Mouse (Mus musculus): ENCODE results near the gene Vash1.

The Vash1 gene

DNA sequence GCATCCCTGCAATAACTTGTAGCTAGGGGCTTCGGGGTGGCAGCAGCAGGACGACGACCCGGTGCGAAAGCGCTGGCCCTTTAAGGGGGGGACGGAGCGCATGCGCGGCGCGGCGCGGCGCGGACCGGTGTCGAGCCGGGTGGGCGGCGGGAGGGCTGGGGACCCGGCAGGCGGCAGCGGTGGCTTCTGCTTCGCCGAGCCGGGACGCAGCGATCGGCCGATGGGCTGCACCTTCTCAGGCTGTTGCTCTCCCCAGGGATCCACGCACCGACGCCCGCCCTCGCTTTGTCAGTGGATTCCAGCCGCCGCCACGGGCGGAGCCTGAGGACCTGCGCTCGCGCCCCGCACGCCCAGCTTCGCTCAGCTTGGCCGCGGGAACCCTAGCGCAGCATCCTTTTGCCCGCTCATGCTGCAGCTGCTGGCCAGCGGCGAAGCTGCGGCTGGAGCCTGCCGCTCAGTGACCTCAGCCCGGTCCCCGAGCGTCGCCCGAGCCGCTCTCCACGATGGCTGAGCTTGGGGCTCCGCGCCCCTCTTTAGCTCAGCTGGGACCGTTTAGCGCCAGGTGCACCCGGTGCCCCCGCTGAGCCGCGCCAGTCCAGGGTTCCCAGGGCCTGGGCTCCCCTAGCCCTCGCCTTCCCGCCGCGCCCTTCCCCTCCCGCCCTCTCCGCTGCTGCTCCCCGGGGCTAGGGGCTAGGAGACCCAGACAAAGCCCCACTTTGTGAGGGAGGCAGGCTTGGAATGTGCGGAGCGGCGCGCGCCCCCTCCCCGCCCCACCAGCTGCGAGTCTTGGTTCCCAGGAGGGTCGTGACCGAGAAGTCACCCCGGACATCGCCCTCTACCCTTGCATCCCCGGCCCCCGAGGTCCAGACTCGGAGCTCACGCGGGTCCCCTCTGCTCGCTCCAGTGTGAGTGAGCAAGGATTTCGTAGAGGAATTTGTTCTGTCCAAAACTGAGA, at the start of gene Vash1:
Vash1 (plus strand) TSS at position 110 of the 955 bp plus-strand sequence.
- peak; percentile 74 to 78 for DNase-seq

DNA sequence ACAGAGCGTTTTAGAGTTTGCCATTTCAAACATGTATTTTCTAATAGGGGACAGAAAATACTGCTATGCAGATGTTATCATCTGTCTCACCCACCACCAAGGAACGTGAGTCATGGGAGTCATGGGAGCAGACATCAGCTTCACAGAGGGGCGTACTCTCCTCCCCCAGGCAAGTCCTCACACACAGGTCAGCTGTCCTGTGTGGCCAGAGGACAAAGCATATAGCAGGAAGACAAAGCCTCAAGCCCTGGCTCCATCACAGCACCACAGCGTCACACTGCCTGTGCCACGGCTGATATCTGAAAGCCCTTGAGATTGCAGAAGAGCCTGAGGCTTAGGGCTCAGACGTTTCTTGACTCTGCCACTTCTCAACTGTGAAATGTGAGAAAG, 49.7 kb upstream of the Vash1 start:
- no peak for DNase-seq

DNA sequence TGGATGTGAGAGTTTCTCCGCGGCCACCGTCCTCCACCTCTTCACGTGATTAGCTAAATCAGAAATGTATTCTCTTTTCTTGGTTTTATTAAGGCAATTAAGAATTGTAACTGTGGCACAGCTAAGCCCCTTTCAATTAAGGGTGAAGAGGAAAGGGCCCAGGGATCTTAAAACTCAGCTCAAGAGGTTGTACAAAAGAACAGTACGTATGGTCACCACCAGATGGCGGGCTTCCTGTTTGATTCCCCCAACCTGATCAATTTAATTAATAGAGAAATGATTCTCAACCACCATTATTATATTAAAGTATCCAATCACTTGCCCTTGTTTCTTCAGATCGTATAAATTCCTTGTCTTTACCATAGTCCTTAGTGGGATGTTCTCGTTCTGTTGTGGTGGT, 36.7 kb upstream of the Vash1 start:
- DNase-seq = peak in 1 of 2 experiments; percentile 23

DNA sequence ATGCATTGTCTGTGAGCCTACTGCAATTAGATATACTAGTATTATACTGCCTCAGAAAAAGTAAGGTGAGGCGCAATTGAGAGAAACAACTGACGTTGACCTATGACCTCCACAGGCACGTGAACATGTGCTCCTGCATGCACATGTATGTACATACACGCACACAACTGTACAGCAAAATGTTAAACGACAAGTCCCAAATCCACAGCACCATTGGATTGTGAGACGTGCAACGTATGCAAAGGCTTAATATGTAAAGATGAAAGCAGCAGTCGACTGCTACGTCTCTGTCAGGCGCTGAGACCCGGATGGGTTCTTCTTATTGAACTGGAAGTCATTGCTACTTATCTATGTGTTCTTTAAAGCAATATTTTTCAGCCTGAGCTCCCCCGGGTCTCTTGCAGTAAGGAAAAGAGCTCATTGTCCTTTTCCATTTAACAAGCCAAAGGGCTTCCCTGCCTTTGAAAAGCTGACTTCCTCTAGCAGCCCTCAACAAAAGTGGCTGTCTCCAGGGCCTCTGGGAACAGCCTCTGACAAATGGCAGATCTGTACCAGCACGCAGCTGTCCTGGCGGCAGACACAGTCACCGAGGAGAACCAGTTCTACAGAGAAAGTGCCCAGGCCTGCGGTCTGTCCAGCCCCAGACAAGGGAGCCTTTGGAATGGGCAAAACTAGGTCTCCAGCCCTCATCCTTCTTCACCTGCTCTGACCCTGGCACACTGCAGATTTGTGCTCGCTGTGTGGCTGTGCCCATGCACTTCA, 33.8 kb upstream of the Vash1 start:
- no peak for DNase-seq

DNA sequence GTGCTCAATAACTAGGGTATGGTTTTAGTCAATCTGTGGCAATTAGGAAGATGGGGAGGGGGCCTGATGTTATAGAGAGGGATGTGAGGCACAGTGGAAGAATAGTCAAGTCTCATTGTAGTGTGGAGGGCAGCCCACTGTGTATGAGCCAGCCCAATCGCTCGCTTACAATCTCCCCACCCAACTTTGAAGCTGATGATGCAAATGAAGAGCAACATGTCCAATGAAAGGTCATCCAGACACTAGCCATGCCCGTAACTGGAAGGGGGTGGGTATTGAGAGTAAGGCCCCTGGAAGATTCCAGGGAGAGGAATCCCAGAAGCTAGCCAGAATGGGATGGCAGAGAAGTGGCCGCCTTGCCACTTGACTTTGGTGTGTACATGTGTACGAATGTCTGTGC, 33.0 kb upstream of the Vash1 start:
- no peak for DNase-seq

DNA sequence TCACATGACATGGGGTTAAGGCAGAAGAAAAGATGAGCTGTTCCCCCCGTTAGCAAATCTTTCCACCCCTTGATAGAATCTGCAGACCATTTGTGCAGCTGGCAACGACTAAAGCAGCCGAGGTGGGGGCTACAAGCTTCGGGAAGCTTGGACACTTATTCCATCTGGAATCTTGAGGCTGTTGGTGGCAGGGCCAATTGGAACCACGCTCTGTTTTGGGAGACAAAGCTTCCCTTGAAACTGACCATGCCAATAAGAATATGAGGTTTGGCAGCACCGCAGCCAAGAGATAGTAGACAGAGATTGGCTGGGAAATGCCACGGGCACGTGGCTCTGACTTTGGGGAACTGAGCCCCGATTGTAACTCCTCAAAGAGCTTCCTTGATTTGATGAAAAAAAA, 31.7 kb upstream of the Vash1 start:
- DNase-seq = no peak

DNA sequence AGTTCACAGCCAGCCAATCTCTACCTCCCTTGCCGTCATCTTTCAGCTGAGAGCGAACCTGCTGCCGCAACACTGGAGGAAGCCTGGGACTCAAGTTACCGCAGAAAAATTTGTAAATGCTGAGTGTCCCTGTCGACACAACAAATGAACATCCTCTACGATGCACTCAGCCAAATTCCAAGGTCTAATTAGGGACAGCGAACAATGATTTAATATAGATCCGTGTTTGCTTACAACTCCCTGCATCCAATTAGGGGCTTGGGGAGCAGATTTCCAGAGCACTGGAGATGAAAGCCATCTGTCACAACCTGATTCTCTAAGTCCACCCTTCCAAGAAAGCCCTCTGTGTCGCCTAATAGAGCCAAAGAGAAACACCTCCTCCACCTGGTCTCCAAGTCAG, 31.2 kb upstream of the Vash1 start:
- no peak for DNase-seq

DNA sequence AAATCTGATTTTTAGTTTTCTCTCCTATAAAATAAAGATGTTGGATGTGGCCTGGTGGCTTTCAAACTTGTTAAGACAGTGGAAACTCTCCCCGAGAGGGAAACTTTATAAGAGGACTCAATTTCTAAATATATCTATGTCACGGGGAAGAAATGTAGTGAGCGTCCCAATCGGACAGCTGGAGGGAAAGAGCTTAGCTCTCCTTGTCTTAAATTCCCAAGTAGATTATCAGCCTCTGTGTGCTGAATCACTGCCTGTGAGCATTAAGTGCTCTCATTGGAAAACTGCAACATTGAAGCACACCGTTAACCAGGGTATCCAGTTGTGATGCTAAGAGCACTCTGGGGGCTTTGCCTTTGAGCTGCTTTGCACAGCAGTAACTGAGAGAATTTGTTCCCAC, 30.8 kb upstream of the Vash1 start:
- DNase-seq = no peak

DNA sequence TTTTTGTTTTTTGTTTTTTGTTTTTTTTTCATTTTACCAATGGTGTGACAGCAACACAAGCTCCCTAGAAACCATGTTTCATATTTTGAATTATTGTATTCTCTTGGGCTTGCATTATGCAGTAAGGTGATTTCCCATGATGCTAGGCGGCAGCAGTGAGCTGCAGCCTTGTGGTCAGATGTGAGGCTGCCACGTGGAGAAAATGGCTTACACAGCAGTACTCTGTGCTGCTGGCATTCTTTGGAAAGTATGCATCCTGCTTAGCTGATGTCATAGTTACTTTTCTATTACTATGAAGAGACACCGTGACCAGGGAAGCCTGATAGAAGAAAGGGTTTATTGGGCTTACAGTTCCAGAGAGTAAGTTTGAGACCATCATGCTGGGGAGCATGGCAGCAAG, 30.0 kb upstream of the Vash1 start:
- no peak for DNase-seq

DNA sequence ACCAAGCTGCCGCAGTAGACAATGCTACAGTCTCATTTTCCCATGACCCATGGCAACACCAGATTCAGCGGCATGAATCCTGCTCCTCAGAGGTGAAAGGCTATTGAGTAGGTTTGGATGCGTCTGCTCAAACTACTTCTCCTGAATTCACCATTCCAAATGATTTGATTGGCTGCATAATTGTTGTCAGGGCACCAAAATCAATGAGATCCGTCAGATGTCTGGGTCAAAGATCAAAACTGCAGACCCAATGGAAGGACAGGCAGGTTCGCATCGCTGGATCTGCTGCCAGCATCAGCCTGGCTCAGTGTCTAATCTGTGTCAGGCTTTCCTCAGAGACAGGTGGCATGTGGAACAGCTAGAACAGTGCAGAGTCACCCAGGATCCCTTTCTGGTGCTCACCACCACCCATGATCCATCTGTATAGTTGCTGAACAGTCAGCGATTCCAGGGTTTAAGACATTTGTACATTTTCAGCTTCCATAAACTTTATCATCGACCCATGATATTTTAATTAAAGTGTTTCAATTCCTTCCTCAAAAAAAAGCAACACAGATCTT, 27.1 kb upstream of the Vash1 start:
- no peak for DNase-seq

DNA sequence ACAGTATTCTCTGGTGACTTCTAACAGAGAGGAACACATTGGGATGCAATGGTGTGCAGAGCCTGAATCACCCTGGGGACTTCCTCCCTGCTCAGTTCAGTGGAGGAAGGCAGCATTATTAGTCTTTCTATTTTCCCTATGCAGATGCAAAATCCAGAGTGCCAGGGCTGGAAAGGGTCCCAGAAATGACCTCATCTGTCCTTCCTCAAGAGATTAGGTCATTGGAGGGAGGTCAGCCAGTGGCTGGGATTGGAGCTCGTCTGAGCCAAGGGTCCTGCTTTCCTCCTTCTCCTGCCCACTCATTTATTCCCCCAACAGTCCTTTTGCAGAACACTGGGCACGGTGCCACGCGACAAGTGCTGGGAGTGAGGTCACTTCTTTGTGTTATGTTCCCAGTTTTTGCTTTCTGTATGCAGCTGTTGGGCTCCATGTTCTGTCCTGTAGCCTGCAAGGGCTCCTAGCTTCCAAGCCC, 25.9 kb upstream of the Vash1 start:
- DNase-seq = peak; percentile 89 to 92

DNA sequence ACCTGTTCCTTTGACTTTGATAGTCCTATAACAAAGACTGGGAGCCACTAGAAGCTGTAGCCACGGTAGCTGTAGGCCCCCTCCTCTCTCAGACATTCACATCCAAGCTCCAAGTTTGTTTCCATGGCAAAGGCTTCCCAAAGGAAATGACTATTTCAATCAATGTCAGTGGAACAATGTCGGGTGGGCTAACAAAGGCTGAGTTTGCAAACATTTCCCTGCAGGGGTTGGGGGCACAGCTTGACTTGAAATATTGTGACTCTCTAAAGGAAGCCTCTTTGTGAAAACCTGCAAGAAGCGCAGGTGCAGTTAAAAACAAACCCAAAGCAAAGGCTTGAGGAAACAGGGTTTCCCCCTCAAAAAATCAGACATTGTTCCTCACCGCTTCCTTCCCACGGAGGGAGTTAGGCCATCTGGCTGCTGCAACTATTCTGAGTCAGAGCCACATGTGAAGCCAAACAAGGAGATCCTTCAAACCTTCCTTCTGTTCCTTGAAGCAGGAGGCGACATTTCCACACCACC, 19.0 kb upstream of the Vash1 start:
- peak in 1 of 2 experiments; percentile 10 for DNase-seq

DNA sequence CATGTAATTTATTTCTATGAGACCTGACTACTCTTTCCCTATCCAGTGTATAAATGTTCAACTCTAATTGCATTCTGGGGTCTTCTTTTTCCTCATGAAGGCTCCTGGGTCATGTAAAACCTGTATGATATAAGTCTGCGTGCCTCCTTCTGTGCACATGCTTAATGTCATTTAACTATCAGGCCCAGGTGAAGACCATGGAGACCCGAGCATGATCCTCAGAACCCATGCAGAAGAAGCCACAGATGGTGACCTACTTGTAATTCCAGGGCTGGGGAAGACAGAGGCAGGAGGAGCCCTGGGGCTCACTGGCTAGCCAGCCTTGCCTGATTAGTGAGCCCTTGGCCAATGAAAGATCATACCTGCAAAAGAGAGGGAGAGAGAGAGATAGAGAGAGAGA, 18.0 kb upstream of the Vash1 start:
- no peak for DNase-seq

DNA sequence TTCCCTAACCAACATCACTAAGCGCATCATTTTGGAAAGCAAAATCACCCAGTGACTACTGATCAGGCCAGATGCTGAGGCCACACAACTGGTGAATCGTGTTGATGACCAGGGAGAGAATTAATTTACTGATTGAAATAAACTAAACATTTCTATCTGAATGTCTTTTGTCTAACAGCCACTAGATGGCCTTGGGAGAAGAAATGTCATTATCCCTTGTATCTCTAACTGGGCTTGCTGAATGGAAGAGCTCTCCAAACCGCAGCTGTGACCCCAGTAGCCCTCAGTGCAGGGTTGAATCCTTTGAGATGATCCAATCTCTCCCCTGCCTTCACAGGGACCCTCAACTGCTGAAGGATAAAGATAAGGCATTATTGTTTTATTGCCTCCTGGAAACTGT, 12.8 kb upstream of the Vash1 start:
- DNase-seq = no peak

DNA sequence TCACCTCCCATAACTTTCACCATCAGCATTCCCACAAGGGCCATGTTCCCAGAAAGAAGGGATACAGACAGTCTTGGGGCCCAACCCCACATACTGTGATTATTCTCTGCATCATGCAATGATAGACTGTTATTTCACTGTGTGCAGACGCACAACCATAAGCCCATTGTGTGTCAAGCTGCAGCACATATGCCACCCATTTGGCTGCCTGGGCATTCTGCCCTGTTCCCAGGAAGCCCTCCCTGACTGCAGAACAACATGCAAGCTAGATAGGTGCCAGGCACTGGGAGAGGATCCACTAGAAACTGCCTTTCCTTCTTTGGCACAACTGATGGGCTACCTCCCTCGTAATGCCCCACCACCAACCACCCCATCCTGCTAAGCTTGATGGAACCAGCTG, 10.1 kb upstream of the Vash1 start:
- DNase-seq = no peak

DNA sequence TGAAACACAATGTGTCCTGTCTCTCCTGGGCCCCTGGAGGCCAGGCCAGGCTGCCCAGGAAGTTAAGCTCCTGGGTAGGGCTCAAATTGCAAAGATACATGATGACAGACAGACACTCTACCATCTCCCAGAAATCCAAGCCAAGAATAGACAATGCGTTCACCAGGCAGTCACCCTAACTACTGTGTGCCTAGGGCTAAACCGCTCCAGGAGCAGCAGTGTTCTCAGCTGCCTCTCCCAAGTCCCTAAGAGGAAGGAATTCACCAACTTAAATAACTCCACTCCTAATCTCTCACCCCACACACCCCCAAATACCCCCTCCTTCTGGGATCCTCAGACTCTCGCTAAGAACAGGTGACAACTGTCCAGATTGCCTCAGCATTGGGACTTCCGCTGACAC, 6.4 kb upstream of the Vash1 start:
- no peak for DNase-seq

DNA sequence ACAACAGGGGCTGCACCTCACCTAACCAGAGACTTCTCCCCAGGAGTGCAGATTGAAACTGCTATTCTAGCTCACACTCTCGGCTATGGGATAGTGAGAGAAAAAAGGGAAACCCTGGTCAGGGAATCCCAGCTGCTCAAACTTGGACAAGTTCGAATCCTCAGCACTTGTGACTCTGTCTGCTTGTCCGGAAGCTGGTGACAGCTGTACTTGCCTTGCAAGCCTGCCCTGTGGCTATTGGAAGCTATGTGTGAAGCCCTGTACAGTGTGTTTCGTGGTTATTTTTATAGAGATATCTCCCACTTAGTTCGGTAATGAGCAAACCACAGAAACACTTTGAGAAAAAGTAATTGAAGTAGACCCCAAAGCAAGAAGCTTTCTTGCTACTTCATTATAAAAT, 6.0 kb upstream of the Vash1 start:
- DNase-seq = no peak

DNA sequence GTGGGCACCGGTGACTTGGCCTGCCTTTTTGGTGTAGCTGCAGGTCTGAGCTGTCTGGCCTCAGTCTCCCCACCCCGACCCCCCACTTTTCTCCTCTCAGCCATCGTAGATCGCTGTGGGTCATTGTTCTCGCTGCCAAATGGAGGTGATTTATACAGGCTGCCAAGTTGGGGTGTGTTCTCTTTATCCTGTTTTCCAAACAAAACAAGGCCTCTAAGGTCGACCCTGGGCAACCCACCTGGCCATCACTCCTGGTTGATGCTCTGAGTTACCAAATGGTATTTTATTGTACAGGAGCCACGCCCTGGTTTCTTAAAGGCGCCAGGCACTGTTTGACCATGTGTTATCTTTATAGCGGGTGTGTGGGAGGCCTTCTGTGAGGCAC, 1.0 kb downstream of the Vash1 start:
- no peak for DNase-seq

DNA sequence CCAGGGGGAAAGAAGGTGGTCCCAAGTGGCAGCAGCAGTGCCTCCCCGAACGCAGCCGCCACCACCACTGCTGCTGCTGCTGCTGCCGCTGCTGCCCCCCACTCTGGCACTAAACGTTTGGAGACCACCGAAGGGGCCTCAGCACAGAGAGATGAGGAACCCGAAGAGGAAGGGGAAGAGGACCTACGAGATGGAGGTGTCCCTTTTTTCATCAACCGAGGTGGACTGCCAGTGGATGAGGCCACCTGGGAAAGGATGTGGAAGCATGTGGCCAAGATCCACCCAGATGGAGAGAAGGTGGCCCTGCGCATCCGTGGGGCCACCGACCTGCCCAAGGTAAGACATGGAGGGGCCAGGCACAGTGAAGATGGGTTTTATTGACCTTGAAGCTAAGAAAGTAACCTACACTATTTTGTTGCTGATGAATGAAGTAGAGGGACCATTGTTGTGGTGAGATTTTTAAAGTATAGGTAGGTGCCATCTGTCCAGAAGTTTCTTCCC, 1.5 kb downstream of the Vash1 start:
- no peak for DNase-seq

DNA sequence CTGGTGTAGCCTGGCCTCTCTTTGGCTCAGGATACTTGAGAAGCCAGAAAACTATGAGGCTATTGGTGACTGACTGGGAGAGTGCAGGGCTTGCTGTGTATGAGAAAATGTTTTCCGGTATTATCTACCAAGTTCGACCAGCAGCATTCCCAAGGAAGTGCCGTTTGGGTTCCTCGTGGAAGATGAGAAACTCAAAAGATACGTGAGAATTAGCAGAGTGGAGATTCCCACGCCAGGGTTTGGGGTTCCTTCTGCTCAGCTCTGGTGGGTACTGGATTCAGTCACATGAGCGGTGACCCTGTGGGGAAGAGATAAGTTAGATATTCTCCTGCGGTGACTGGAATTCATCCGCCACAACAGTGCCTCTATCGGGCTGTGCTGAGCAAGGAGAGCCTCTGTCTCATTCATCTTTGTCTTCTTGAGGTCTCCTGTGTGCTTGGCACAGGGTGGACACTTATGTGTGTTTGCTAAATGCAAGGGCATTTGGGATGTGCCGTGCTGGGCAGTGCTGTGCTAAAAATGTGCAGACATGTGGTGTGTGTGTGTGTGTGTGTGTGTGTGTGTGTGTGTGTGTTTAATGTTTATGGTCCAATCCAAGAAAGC, 2.2 kb downstream of the Vash1 start:
- no peak for DNase-seq

DNA sequence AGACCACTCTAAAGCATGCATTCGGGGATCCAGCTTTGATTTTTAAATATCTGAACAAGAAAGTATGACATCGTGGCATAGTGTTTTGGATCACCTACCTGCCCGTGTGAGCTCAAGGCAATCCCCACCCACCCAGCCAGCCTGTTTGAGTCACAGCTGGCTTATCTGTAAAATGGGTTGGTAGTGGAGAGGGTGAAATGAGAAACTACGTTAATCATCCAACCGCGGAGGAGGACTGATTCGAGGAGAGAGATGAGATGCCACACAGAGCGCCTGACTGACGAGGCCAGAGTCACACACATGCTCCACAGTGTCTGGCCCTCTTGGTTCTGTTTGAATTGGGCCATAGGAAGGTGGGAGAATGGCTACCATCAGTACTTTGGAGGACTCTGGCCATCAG, 3.1 kb downstream of the Vash1 start:
- DNase-seq = no peak

DNA sequence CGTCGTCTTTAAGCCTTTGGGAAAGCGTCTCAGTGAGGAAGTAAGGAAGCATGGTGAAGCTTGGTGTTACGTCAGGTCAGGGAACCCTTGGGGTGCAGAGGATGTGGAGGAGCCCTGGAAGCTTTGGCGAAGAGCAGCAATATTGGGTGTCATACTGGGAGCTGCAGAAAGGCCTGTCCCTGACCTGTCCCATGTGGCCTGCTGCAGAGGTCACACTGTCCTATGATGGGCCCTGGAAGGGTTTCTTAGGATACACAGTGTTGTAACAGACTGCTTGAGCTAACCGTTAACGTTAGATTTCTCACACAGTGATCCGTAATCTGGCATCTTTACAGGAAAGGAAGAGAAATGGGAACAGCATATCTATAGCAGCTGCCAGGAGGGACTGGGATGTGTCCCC, 3.7 kb downstream of the Vash1 start:
- DNase-seq = no peak

DNA sequence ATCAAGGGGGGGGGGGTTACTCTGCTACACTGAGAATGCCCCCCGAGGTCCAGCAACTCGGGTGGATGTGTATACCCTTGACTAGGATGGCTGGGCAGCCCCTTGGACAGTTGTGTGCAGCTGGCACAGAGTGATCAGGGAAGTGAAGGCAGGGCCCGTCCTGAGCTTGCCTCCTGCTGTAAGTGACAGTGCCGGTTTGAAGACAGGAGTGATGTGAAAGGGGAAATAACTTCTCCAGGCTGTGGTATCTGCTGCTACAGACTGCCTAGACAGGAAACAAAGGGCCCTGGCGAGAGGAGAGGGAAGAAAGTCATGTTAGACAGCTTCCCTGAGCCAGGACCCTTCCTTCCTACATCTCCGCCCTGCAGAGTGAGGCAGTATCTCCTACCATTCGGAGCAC, 5.2 kb downstream of the Vash1 start:
- no peak for DNase-seq
